Mouse (Mus musculus): ENCODE data around the gene Vinac1. TPM values are rescaled to one million over a fixed set of nuclear protein-coding genes. Genes with fewer than 3 reads are reported as not detected.
A peak's percentile ranks its signal among the peaks of the same experiment; 100 is the strongest.

Gene Vinac1
- polyA plus RNA-seq, 1 experiment from 2014 or later: 0.22 TPM

- Histone ChIP-seq H3K4me1 (ENCODE audit: control insufficient read depth, insufficient read depth, low read length) (no peaks in the 10 kb centered on the region), H3K4me2 (replicated peaks; ENCODE audit: low read depth, low read length) (no peak overlapping the region), H3K9ac (replicated peaks; ENCODE audit: low read depth, low read length) (no peak overlapping the region), H3K36me3 (ENCODE audit: control insufficient read depth, insufficient read depth, low read length) (no peaks in the 10 kb centered on the region), H3K27me3 (ENCODE audit: control insufficient read depth, insufficient read depth, low read length) (no peaks in the 10 kb centered on the region), H3K4me3 (ENCODE audit: low read depth, low read length) (no peak overlapping the region), H3K27ac (ENCODE audit: low read length) (no peak overlapping the region), H3K9me3 (ENCODE audit: control insufficient read depth, low read depth, low read length) (peaks cover 15% of the 10 kb centered on the region; the same call in 1 of the 2 replicates)
- WGBS: 78% methylated on average over 6 of the region's 6 CpGs
- no peak for ATAC-seq (ENCODE audit: insufficient number of reproducible peaks, insufficient read depth, low FRiP score, low read depth)
Measured at GRCm38 (mm10) chr2:129055741-129056140, 7.8 kb upstream of the Vinac1 start.

GRCm38 (mm10) chr2:129052451-129052983, 4.5 kb upstream of the Vinac1 start:
- ATAC-seq (ENCODE audit: insufficient number of reproducible peaks, insufficient read depth, low FRiP score, low read depth): no peak

GRCm38 (mm10) chr2:129046846-129047196, 1.2 kb downstream of the Vinac1 start:
- no peaks in the 10 kb centered on the region for H3K9me3 ChIP-seq (ENCODE audit: control insufficient read depth, low read depth, low read length)
- no peak overlapping the region for H3K4me2 ChIP-seq (replicated peaks; ENCODE audit: low read depth, low read length)
- peak overlapping the region; percentile 63; the same call in 1 of the 2 replicates for H3K27ac ChIP-seq (ENCODE audit: low read length)
- no peaks in the 10 kb centered on the region for H3K36me3 ChIP-seq (ENCODE audit: control insufficient read depth, insufficient read depth, low read length)
- H3K4me1 ChIP-seq (ENCODE audit: control insufficient read depth, insufficient read depth, low read length): no peaks in the 10 kb centered on the region
- no peak for ATAC-seq (ENCODE audit: insufficient number of reproducible peaks, insufficient read depth, low FRiP score, low read depth)
- H3K9ac ChIP-seq (replicated peaks; ENCODE audit: low read depth, low read length): no peak overlapping the region
- WGBS: 75% methylated on average over 4 of the region's 4 CpGs
- no peak overlapping the region for H3K4me3 ChIP-seq (ENCODE audit: low read depth, low read length)
- H3K27me3 ChIP-seq (ENCODE audit: control insufficient read depth, insufficient read depth, low read length): no peaks in the 10 kb centered on the region

More at GRCm38 (mm10) chr2:129052451-129052983, 4.5 kb upstream of the Vinac1 start:
- Histone ChIP-seq H3K9ac (replicated peaks; ENCODE audit: low read depth, low read length) (no peak overlapping the region), H3K9me3 (ENCODE audit: control insufficient read depth, low read depth, low read length) (peaks cover 6% of the 10 kb centered on the region; the same call in 1 of the 2 replicates), H3K4me3 (ENCODE audit: low read depth, low read length) (no peak overlapping the region), H3K27ac (ENCODE audit: low read length) (no peak overlapping the region), H3K36me3 (ENCODE audit: control insufficient read depth, insufficient read depth, low read length) (no peaks in the 10 kb centered on the region), H3K27me3 (ENCODE audit: control insufficient read depth, insufficient read depth, low read length) (no peaks in the 10 kb centered on the region), H3K4me1 (ENCODE audit: control insufficient read depth, insufficient read depth, low read length) (no peaks in the 10 kb centered on the region), H3K4me2 (replicated peaks; ENCODE audit: low read depth, low read length) (no peak overlapping the region)
- WGBS: 52% methylated on average over 4 of the region's 4 CpGs

GRCm38 (mm10) chr2:129046172-129046845, 1.7 kb downstream of the Vinac1 start:
- no peaks in the 10 kb centered on the region for H3K36me3 ChIP-seq (ENCODE audit: control insufficient read depth, insufficient read depth, low read length)
- no peaks in the 10 kb centered on the region for H3K27me3 ChIP-seq (ENCODE audit: control insufficient read depth, insufficient read depth, low read length)
- no peak overlapping the region for H3K4me3 ChIP-seq (ENCODE audit: low read depth, low read length)
- H3K4me2 ChIP-seq (replicated peaks; ENCODE audit: low read depth, low read length): no peak overlapping the region
- ATAC-seq (ENCODE audit: insufficient number of reproducible peaks, insufficient read depth, low FRiP score, low read depth): peak; percentile 23; the same call in 1 of the 2 replicates
- H3K9ac ChIP-seq (replicated peaks; ENCODE audit: low read depth, low read length): no peak overlapping the region
- WGBS: 37% methylated on average over 6 of the region's 6 CpGs
- peak overlapping the region; percentile 63; the same call in 1 of the 2 replicates for H3K27ac ChIP-seq (ENCODE audit: low read length)
- no peaks in the 10 kb centered on the region for H3K9me3 ChIP-seq (ENCODE audit: control insufficient read depth, low read depth, low read length)
- H3K4me1 ChIP-seq (ENCODE audit: control insufficient read depth, insufficient read depth, low read length): no peaks in the 10 kb centered on the region

GRCm38 (mm10) chr2:129040567-129040966, 7.4 kb downstream of the Vinac1 start:
- 35% methylated on average over 6 of the region's 6 CpGs for WGBS
- ATAC-seq (ENCODE audit: insufficient number of reproducible peaks, insufficient read depth, low FRiP score, low read depth): no peak
- H3K4me2 ChIP-seq (replicated peaks; ENCODE audit: low read depth, low read length): no peak overlapping the region

GRCm38 (mm10) chr2:129038937-129039631, 8.9 kb downstream of the Vinac1 start:
- H3K9ac ChIP-seq (replicated peaks; ENCODE audit: low read depth, low read length): peak overlapping the region; percentile 4; the same call in 1 of the 2 replicates
- ATAC-seq (ENCODE audit: insufficient number of reproducible peaks, insufficient read depth, low FRiP score, low read depth): 0 out of 2 replicates have a peak, but pooled peaks have one; percentile 28

More at GRCm38 (mm10) chr2:129040567-129040966, 7.4 kb downstream of the Vinac1 start:
- Histone ChIP-seq H3K4me1 (ENCODE audit: control insufficient read depth, insufficient read depth, low read length) (no peaks in the 10 kb centered on the region), H3K27me3 (ENCODE audit: control insufficient read depth, insufficient read depth, low read length) (peaks cover 13% of the 10 kb centered on the region), H3K4me3 (ENCODE audit: low read depth, low read length) (no peak overlapping the region), H3K27ac (ENCODE audit: low read length) (no peak overlapping the region), H3K36me3 (ENCODE audit: control insufficient read depth, insufficient read depth, low read length) (no peaks in the 10 kb centered on the region), H3K9ac (replicated peaks; ENCODE audit: low read depth, low read length) (no peak overlapping the region), H3K9me3 (ENCODE audit: control insufficient read depth, low read depth, low read length) (no peaks in the 10 kb centered on the region)

GRCm38 (mm10) chr2:129038426-129038936, 9.5 kb downstream of the Vinac1 start:
- 31% methylated on average over 15 of the region's 15 CpGs for WGBS

More at GRCm38 (mm10) chr2:129038937-129039631, 8.9 kb downstream of the Vinac1 start:
- no peaks in the 10 kb centered on the region for H3K36me3 ChIP-seq (ENCODE audit: control insufficient read depth, insufficient read depth, low read length)
- 4% methylated on average over 61 of the region's 62 CpGs for WGBS
- H3K4me2 ChIP-seq (replicated peaks; ENCODE audit: low read depth, low read length): peak overlapping the region; percentile 86
- H3K9me3 ChIP-seq (ENCODE audit: control insufficient read depth, low read depth, low read length): no peaks in the 10 kb centered on the region
- no peak overlapping the region for H3K27ac ChIP-seq (ENCODE audit: low read length)
- H3K4me3 ChIP-seq (ENCODE audit: low read depth, low read length): peak overlapping the region; percentile 38
- H3K4me1 ChIP-seq (ENCODE audit: control insufficient read depth, insufficient read depth, low read length): no peaks in the 10 kb centered on the region
- peaks cover 13% of the 10 kb centered on the region for H3K27me3 ChIP-seq (ENCODE audit: control insufficient read depth, insufficient read depth, low read length)

GRCm38 (mm10) chr2:129035381-129035780, 12.6 kb downstream of the Vinac1 start:
- Histone ChIP-seq H3K4me2 (replicated peaks; ENCODE audit: low read depth, low read length) (no peak overlapping the region), H3K9me3 (ENCODE audit: control insufficient read depth, low read depth, low read length) (no peaks in the 10 kb centered on the region), H3K27me3 (ENCODE audit: control insufficient read depth, insufficient read depth, low read length) (peaks cover 13% of the 10 kb centered on the region), H3K9ac (replicated peaks; ENCODE audit: low read depth, low read length) (no peak overlapping the region), H3K4me1 (ENCODE audit: control insufficient read depth, insufficient read depth, low read length) (no peaks in the 10 kb centered on the region), H3K36me3 (ENCODE audit: control insufficient read depth, insufficient read depth, low read length) (no peaks in the 10 kb centered on the region), H3K4me3 (ENCODE audit: low read depth, low read length) (no peak overlapping the region), H3K27ac (ENCODE audit: low read length) (no peak overlapping the region)
- no peak for ATAC-seq (ENCODE audit: insufficient number of reproducible peaks, insufficient read depth, low FRiP score, low read depth)
- 81% methylated on average over 5 of the region's 5 CpGs for WGBS

More at GRCm38 (mm10) chr2:129038426-129038936, 9.5 kb downstream of the Vinac1 start:
- Histone ChIP-seq H3K4me2 (replicated peaks; ENCODE audit: low read depth, low read length) (peak overlapping the region; percentile 86), H3K4me1 (ENCODE audit: control insufficient read depth, insufficient read depth, low read length) (no peaks in the 10 kb centered on the region), H3K4me3 (ENCODE audit: low read depth, low read length) (peak overlapping the region; percentile 38), H3K27ac (ENCODE audit: low read length) (no peak overlapping the region), H3K36me3 (ENCODE audit: control insufficient read depth, insufficient read depth, low read length) (no peaks in the 10 kb centered on the region), H3K9ac (replicated peaks; ENCODE audit: low read depth, low read length) (no peak overlapping the region), H3K9me3 (ENCODE audit: control insufficient read depth, low read depth, low read length) (no peaks in the 10 kb centered on the region), H3K27me3 (ENCODE audit: control insufficient read depth, insufficient read depth, low read length) (peaks cover 13% of the 10 kb centered on the region)
- ATAC-seq (ENCODE audit: insufficient number of reproducible peaks, insufficient read depth, low FRiP score, low read depth): no peak
